Comparison of ENCODE assay signal across 15 mouse cellular contexts in genomic region chr10:58672557-58673277, GRCm38 (mm10). TPM values are rescaled to one million over a fixed set of nuclear protein-coding genes. Genes with fewer than 3 reads are reported as not detected.
A peak's percentile ranks its signal among the peaks of the same experiment; 100 is the strongest.
DNase-seq lines count a peak whose midpoint lies in the region; ATAC-seq and TF ChIP-seq lines count a peak whose summit lies in the region.
"Had no signal": no experiment of that assay in that cellular context is flagged by ENCODE, and none has a peak within 500 bp of the region (broad histone marks: within the 10 kb centered on the region; RNA-seq: fewer than 3 reads in every experiment).

No protein-coding gene starts in this region.

- no peaks in the 10 kb centered on the region for H3K27me3 ChIP-seq in stomach, embryonic 15.5 days (replicated peaks)
- H3K27me3 ChIP-seq in stomach, postnatal 0 days (ENCODE audit: control insufficient read depth, insufficient read depth, low read length): no peaks in the 10 kb centered on the region
- H3K27me3 ChIP-seq in hindbrain, embryonic 10.5 days (ENCODE audit: insufficient read depth, poor library complexity, severe bottlenecking): peaks cover 15% of the 10 kb centered on the region
- peaks cover 15% of the 10 kb centered on the region; the same call in 1 of the 2 replicates for H3K27me3 ChIP-seq in midbrain, embryonic 12.5 days
- H3K27me3 ChIP-seq in stomach, embryonic 16.5 days (ENCODE audit: control insufficient read depth, insufficient read depth, low read length): no peaks in the 10 kb centered on the region
- H3K27me3 ChIP-seq in heart, adult 2 months (ENCODE audit: control insufficient read depth, insufficient read depth, low read length): no peaks in the 10 kb centered on the region

- H3K27ac ChIP-seq in stomach, embryonic 15.5 days: no peak overlapping the region
- H3K27ac ChIP-seq in stomach, postnatal 0 days (replicated peaks): no peak overlapping the region
- H3K27ac ChIP-seq in hindbrain, embryonic 10.5 days: peak overlapping the region; percentile 66
- peak overlapping the region; percentile 66 for H3K27ac ChIP-seq in midbrain, embryonic 12.5 days (replicated peaks)
- no peak overlapping the region for H3K27ac ChIP-seq in stomach, embryonic 16.5 days (ENCODE audit: low read length)
- H3K27ac ChIP-seq in heart, adult 2 months: no peak overlapping the region

- no peak for DNase-seq in stomach, postnatal 0 days (ENCODE audit: low spot score)
- peak; percentile 18 for DNase-seq in hindbrain, embryonic 10.5 days (ENCODE audit: low spot score)
- DNase-seq in heart, adult 2 months: no peak
- DNase-seq in left cerebral cortex, adult 9 months (ENCODE audit: low spot score in 2 of 2): no peak
- no peak for DNase-seq in right cerebral cortex, postnatal 36 days (ENCODE audit: low spot score in 2 of 2)

- TF ChIP-seq POLR2A in heart, adult 2 months (IDR thresholded peaks at IDR 0.05; ENCODE audit: insufficient read depth, low read depth, low read length): no peak

- WGBS in stomach, embryonic 15.5 days: 69% methylated on average over 10 of the region's 10 CpGs
- 72% methylated on average over 10 of the region's 10 CpGs for WGBS in stomach, postnatal 0 days
- 49% methylated on average over 10 of the region's 10 CpGs for WGBS in hindbrain, embryonic 10.5 days
- 30% methylated on average over 10 of the region's 10 CpGs for WGBS in midbrain, embryonic 12.5 days
- WGBS in stomach, embryonic 16.5 days: 68% methylated on average over 10 of the region's 10 CpGs
- WGBS in heart, adult 2 months: 76% methylated on average over 10 of the region's 10 CpGs

- no peaks in the 10 kb centered on the region for H3K79me2 ChIP-seq in heart, adult 2 months (replicated peaks; ENCODE audit: control insufficient read depth, insufficient read depth, low read length)

- H3K9ac ChIP-seq in stomach, embryonic 15.5 days: no peak overlapping the region
- no peak overlapping the region for H3K9ac ChIP-seq in stomach, postnatal 0 days (ENCODE audit: low read length)
- no peak overlapping the region for H3K9ac ChIP-seq in midbrain, embryonic 12.5 days (replicated peaks)
- H3K9ac ChIP-seq in stomach, embryonic 16.5 days (ENCODE audit: low read length): 0 out of 2 replicates have a peak overlapping the region, but pooled peaks have one; percentile 10
- no peak overlapping the region for H3K9ac ChIP-seq in heart, adult 2 months (ENCODE audit: low read depth, low read length)

- TF ChIP-seq EP300 in stomach, postnatal 0 days (optimal IDR thresholded peaks at IDR 0.05): no peak
- no peak for TF ChIP-seq EP300 in heart, adult 2 months (IDR thresholded peaks at IDR 0.05; ENCODE audit: insufficient read depth, low read depth, low read length)

- no peaks in the 10 kb centered on the region for H3K36me3 ChIP-seq in stomach, embryonic 15.5 days
- H3K36me3 ChIP-seq in stomach, postnatal 0 days (ENCODE audit: control insufficient read depth, insufficient read depth, low read length): no peaks in the 10 kb centered on the region
- no peaks in the 10 kb centered on the region for H3K36me3 ChIP-seq in hindbrain, embryonic 10.5 days
- no peaks in the 10 kb centered on the region for H3K36me3 ChIP-seq in midbrain, embryonic 12.5 days
- no peaks in the 10 kb centered on the region for H3K36me3 ChIP-seq in stomach, embryonic 16.5 days (ENCODE audit: control insufficient read depth, insufficient read depth, low read length)
- H3K36me3 ChIP-seq in heart, adult 2 months (ENCODE audit: control insufficient read depth, insufficient read depth, low read length): no peaks in the 10 kb centered on the region

- peak overlapping the region; percentile 16; the same call in 1 of the 2 replicates for H3K4me3 ChIP-seq in stomach, embryonic 15.5 days (replicated peaks)
- no peak overlapping the region for H3K4me3 ChIP-seq in stomach, postnatal 0 days (ENCODE audit: low read depth, low read length)
- H3K4me3 ChIP-seq in hindbrain, embryonic 10.5 days: peak overlapping the region; percentile 16; the same call in 1 of the 2 replicates
- no peak overlapping the region for H3K4me3 ChIP-seq in midbrain, embryonic 12.5 days
- peak overlapping the region; percentile 52 for H3K4me3 ChIP-seq in stomach, embryonic 16.5 days (replicated peaks; ENCODE audit: low read length)
- H3K4me3 ChIP-seq in heart, adult 2 months: no peak overlapping the region
- H3K4me3 ChIP-seq: myocyte had no signal

- TF ChIP-seq CTCF in stomach, postnatal 0 days (IDR thresholded peaks at IDR 0.05; ENCODE audit: low read depth): no peak
- TF ChIP-seq CTCF in heart, adult 2 months (IDR thresholded peaks at IDR 0.05): no peak

- intact Hi-C loops in heart, adult 2 months (cut with DNase I): no loop called here

- no peaks in the 10 kb centered on the region for H3K9me3 ChIP-seq in stomach, embryonic 15.5 days
- no peaks in the 10 kb centered on the region for H3K9me3 ChIP-seq in stomach, postnatal 0 days (ENCODE audit: control insufficient read depth, low read length)
- no peaks in the 10 kb centered on the region for H3K9me3 ChIP-seq in hindbrain, embryonic 10.5 days
- no peaks in the 10 kb centered on the region for H3K9me3 ChIP-seq in midbrain, embryonic 12.5 days
- no peaks in the 10 kb centered on the region for H3K9me3 ChIP-seq in stomach, embryonic 16.5 days (replicated peaks; ENCODE audit: control insufficient read depth, low read length)

- ATAC-seq in stomach, embryonic 15.5 days (ENCODE audit: insufficient read depth, low FRiP score, low read depth): no peak
- no peak for ATAC-seq in stomach, postnatal 0 days (ENCODE audit: low FRiP score, low TSS enrichment)
- peak; percentile 77 for ATAC-seq in midbrain, embryonic 12.5 days (ENCODE audit: low FRiP score, low read depth)
- no peak for ATAC-seq in stomach, embryonic 16.5 days (ENCODE audit: insufficient read depth, low FRiP score)

- 0 out of 2 replicates have a peak, but pooled peaks cover 3% of the 10 kb centered on the region for H3K4me1 ChIP-seq in stomach, embryonic 15.5 days
- no peaks in the 10 kb centered on the region for H3K4me1 ChIP-seq in stomach, postnatal 0 days (replicated peaks; ENCODE audit: control insufficient read depth, insufficient read depth)
- H3K4me1 ChIP-seq in hindbrain, embryonic 10.5 days (replicated peaks): peaks cover 22% of the 10 kb centered on the region
- peaks cover 23% of the 10 kb centered on the region for H3K4me1 ChIP-seq in midbrain, embryonic 12.5 days
- no peaks in the 10 kb centered on the region for H3K4me1 ChIP-seq in stomach, embryonic 16.5 days (ENCODE audit: control insufficient read depth, insufficient read depth, low read length)
- no peaks in the 10 kb centered on the region for H3K4me1 ChIP-seq in heart, adult 2 months (ENCODE audit: control insufficient read depth, insufficient read depth, low read length)

- peak overlapping the region; percentile 34 for H3K4me2 ChIP-seq in stomach, embryonic 15.5 days
- no peak overlapping the region for H3K4me2 ChIP-seq in stomach, postnatal 0 days (replicated peaks; ENCODE audit: low read depth)
- H3K4me2 ChIP-seq in midbrain, embryonic 12.5 days (replicated peaks): peak overlapping the region; percentile 29; the same call in 1 of the 2 replicates
- H3K4me2 ChIP-seq in stomach, embryonic 16.5 days (ENCODE audit: low read depth, low read length): peak overlapping the region; percentile 45
- H3K4me2 ChIP-seq: liver, embryonic 11.5 days had no signal

RNA-seq across cellular contexts. Expression of gene Edar, which starts 2.7 kb away (rescaled TPM):
- polyA plus RNA-seq in stomach, embryonic 15.5 days (2015; fragmentation: Nextera tagmentation; extraction: Ambion mirVana): 2.1 and 2.3 TPM in 2 replicates
- polyA plus RNA-seq in stomach, postnatal 0 days (2015; fragmentation: Nextera tagmentation; extraction: Ambion mirVana): 0.64 and 0.73 TPM in 2 replicates
- 0.08 and 0.20 TPM in 2 replicates for polyA plus RNA-seq in hindbrain, embryonic 10.5 days (2016; fragmentation: Nextera tagmentation; extraction: Ambion mirVana)
- 0.33 and 0.34 TPM in 2 replicates for polyA plus RNA-seq in midbrain, embryonic 12.5 days (2016; fragmentation: Nextera tagmentation; extraction: Ambion mirVana)
- 3.0 and 3.1 TPM in 2 replicates for polyA plus RNA-seq in stomach, embryonic 16.5 days (2015; fragmentation: Nextera tagmentation; extraction: Ambion mirVana)
- under 1 TPM; 0.39 to 0.47 TPM for total RNA-seq in heart, adult 2 months (2021)
- 0.31 and 0.38 TPM in 2 replicates for polyA plus RNA-seq in heart, adult 2 months (2012; rRNA removed)
- polyA plus RNA-seq: myocyte had no signal

RNA-seq across cellular contexts. Expression of gene Gm17542, which starts 45.3 kb away (rescaled TPM):
- polyA plus RNA-seq in stomach, embryonic 15.5 days (2015; fragmentation: Nextera tagmentation; extraction: Ambion mirVana): not detected in 2 replicates
- polyA plus RNA-seq in stomach, postnatal 0 days (2015; fragmentation: Nextera tagmentation; extraction: Ambion mirVana): not detected in 2 replicates
- not detected in 2 replicates for polyA plus RNA-seq in hindbrain, embryonic 10.5 days (2016; fragmentation: Nextera tagmentation; extraction: Ambion mirVana)
- polyA plus RNA-seq in midbrain, embryonic 12.5 days (2016; fragmentation: Nextera tagmentation; extraction: Ambion mirVana): not detected in 2 replicates
- not detected in 2 replicates for polyA plus RNA-seq in stomach, embryonic 16.5 days (2015; fragmentation: Nextera tagmentation; extraction: Ambion mirVana)
- total RNA-seq in heart, adult 2 months (2021): not detected
- not detected in 2 replicates for polyA plus RNA-seq in heart, adult 2 months (2012; rRNA removed)
- total RNA-seq: common myeloid progenitor, adult 5-6 weeks; heart, postnatal 25 days had no signal
- polyA plus RNA-seq: gonadal fat pad, adult 2 months; kidney, embryonic 16.5 days; liver, embryonic 11.5 days; myocyte; stomach, embryonic 14.5 days had no signal

Comparison
In these comparisons a context has a peak if more than half of its experiments do, and no peak if none do; other contexts are left out.
1. H3K4me3 ChIP-seq: peak in stomach, embryonic 15.5 days (single experiment), hindbrain, embryonic 10.5 days (single experiment) and stomach, embryonic 16.5 days (single experiment); none in stomach, postnatal 0 days (single experiment), midbrain, embryonic 12.5 days (single experiment) and heart, adult 2 months (single experiment).
2. H3K27ac ChIP-seq: peak in hindbrain, embryonic 10.5 days (single experiment) and midbrain, embryonic 12.5 days (single experiment); none in stomach, embryonic 15.5 days (single experiment), stomach, postnatal 0 days (single experiment), stomach, embryonic 16.5 days (single experiment) and heart, adult 2 months (single experiment).